Mouse (Mus musculus) limb, embryonic 11.5 days (tissue): Measurements from ENCODE around the gene Fam205c. TPM values are rescaled to one million over a fixed set of nuclear protein-coding genes. Genes with fewer than 3 reads are reported as not detected.

Experiments
- polyA plus RNA-seq: library from polyadenylated mRNA; unstranded; fragments of >200 nt; fragmentation: Nextera tagmentation; extraction: Ambion mirVana; gene quantifications from 2 replicates; pipeline ENCODE4 v1.2.1, GENCODE M21; 2014

Fam205c gene
- polyA plus RNA-seq, 1 experiment from 2014 or later, result not detected

Other genes with a start within 250 kb of the Fam205c start
- not detected in 2 replicates for gene Gm2564, start 244.5 kb downstream of the Fam205c start, polyA plus RNA-seq
- gene Ccl27b, start 219.0 kb downstream of the Fam205c start, polyA plus RNA-seq, result not detected in 2 replicates
- gene Il11ra2, start 212.3 kb downstream of the Fam205c start, polyA plus RNA-seq, result 0.23 TPM in 1 of 2 replicates, not detected in the other
- gene 4930578G10Rik, start 138.7 kb downstream of the Fam205c start, polyA plus RNA-seq, result not detected in 2 replicates
- not detected in 2 replicates for gene Ccl19, start 117.7 kb downstream of the Fam205c start, polyA plus RNA-seq
- 0.57 and 0.82 TPM in 2 replicates for gene Ccl21a, start 100.2 kb downstream of the Fam205c start, polyA plus RNA-seq
- gene Fam205a1, start 20.3 kb downstream of the Fam205c start, polyA plus RNA-seq, result 0.07 TPM in 1 of 2 replicates, not detected in the other
- gene Gm12394, start 17.5 kb downstream of the Fam205c start, polyA plus RNA-seq, result not detected in 2 replicates
- 0.04 and 0.21 TPM in 2 replicates for gene Phf24, start 42.4 kb upstream of the Fam205c start, polyA plus RNA-seq
- 7.3 and 7.6 TPM in 2 replicates for gene Dnajb5, start 75.6 kb upstream of the Fam205c start, polyA plus RNA-seq
- 0.45 and 0.56 TPM in 2 replicates for gene 1700022I11Rik, start 95.4 kb upstream of the Fam205c start, polyA plus RNA-seq
- 654 and 670 TPM in 2 replicates for gene Vcp, start 126.3 kb upstream of the Fam205c start, polyA plus RNA-seq
- 19.1 and 23.6 TPM in 2 replicates for gene Fancg, start 136.3 kb upstream of the Fam205c start, polyA plus RNA-seq
- gene Pigo, start 151.6 kb upstream of the Fam205c start, polyA plus RNA-seq, result 21.7 and 22.7 TPM in 2 replicates
- gene Stoml2, start 157.5 kb upstream of the Fam205c start, polyA plus RNA-seq, result 411 and 426 TPM in 2 replicates
- gene Fam214b, start 172.0 kb upstream of the Fam205c start, polyA plus RNA-seq, result 6.0 and 6.5 TPM in 2 replicates
- gene Unc13b, start 184.7 kb upstream of the Fam205c start, polyA plus RNA-seq, result 2.4 and 2.5 TPM in 2 replicates